Mouse (Mus musculus): ENCODE data around the gene Usf2. TPM values are rescaled to one million over a fixed set of nuclear protein-coding genes. Genes with fewer than 3 reads are reported as not detected.
A peak's percentile ranks its signal among the peaks of the same experiment; 100 is the strongest.
"Not testable (repeated sequence)": the region's sequence is repeated elsewhere in the genome, so short reads cannot be mapped to it uniquely, and the experiment has no call there.

The Usf2 gene
- polyA plus RNA-seq, 1 experiment from 2014 or later = 21.9 TPM

- ATAC-seq (replicated peaks; ENCODE audit: low FRiP score, low read depth) = peak; percentile 16; the same call in 1 of the 2 replicates
- Histone ChIP-seq H3K4me3 (replicated peaks; ENCODE audit: low read depth, low read length) (no peak within 1 kb of the TSS), H3K27ac (no peak within 1 kb of the TSS), H3K4me1 (replicated peaks; ENCODE audit: insufficient read depth, low read length) (no peaks in the 10 kb centered on the region), H3K4me2 (ENCODE audit: low read length) (no peak within 1 kb of the TSS), H3K9ac (ENCODE audit: low read depth, low read length) (no peak within 1 kb of the TSS), H3K9me3 (replicated peaks; ENCODE audit: low read length) (no peaks in the 10 kb centered on the region), H3K36me3 (ENCODE audit: insufficient read depth, low read length) (0 out of 2 replicates have a peak, but pooled peaks cover 4% of the 10 kb centered on the region), H3K27me3 (ENCODE audit: insufficient read depth, low read length) (no peaks in the 10 kb centered on the region)
- no peak for DNase-seq (ENCODE audit: low spot score)
- 64% methylated on average over 9 of the region's 9 CpGs for WGBS
- TF ChIP-seq CTCF (IDR thresholded peaks at IDR 0.05; ENCODE audit: low read depth) = no peak
Measured at GRCm38 (mm10) chr7:30943909-30944635, 12.5 kb downstream of the Usf2 start, which contains the start of gene Hamp. TSS of gene Hamp (minus strand) at chr7:30944032.

GRCm38 (mm10) chr7:30942365-30942764 lies 14.2 kb downstream of the Usf2 start:
- not testable (repeated sequence) for H3K27me3 ChIP-seq (ENCODE audit: insufficient read depth, low read length); H3K9me3 ChIP-seq (replicated peaks; ENCODE audit: low read length); ATAC-seq (replicated peaks; ENCODE audit: low FRiP score, low read depth); H3K4me2 ChIP-seq (ENCODE audit: low read length); H3K27ac ChIP-seq; H3K4me1 ChIP-seq (replicated peaks; ENCODE audit: insufficient read depth, low read length); H3K4me3 ChIP-seq (replicated peaks; ENCODE audit: low read depth, low read length); H3K36me3 ChIP-seq (ENCODE audit: insufficient read depth, low read length); DNase-seq (ENCODE audit: low spot score); H3K9ac ChIP-seq (ENCODE audit: low read depth, low read length)
- WGBS = 56% methylated on average over 1 of the region's 3 CpGs

GRCm38 (mm10) chr7:30940070-30940469 lies 16.5 kb downstream of the Usf2 start:
- not testable (repeated sequence) for ATAC-seq (replicated peaks; ENCODE audit: low FRiP score, low read depth); DNase-seq (ENCODE audit: low spot score); H3K27ac ChIP-seq; H3K27me3 ChIP-seq (ENCODE audit: insufficient read depth, low read length); H3K9ac ChIP-seq (ENCODE audit: low read depth, low read length); H3K4me2 ChIP-seq (ENCODE audit: low read length); H3K4me1 ChIP-seq (replicated peaks; ENCODE audit: insufficient read depth, low read length); H3K4me3 ChIP-seq (replicated peaks; ENCODE audit: low read depth, low read length); H3K9me3 ChIP-seq (replicated peaks; ENCODE audit: low read length); H3K36me3 ChIP-seq (ENCODE audit: insufficient read depth, low read length)
- 78% methylated on average over 1 of the region's 1 CpGs for WGBS

GRCm38 (mm10) chr7:30935422-30936099 lies 21.0 kb downstream of the Usf2 start:
- not testable (repeated sequence) for H3K27me3 ChIP-seq (ENCODE audit: insufficient read depth, low read length); H3K4me3 ChIP-seq (replicated peaks; ENCODE audit: low read depth, low read length); H3K4me2 ChIP-seq (ENCODE audit: low read length); H3K27ac ChIP-seq; H3K9me3 ChIP-seq (replicated peaks; ENCODE audit: low read length); H3K36me3 ChIP-seq (ENCODE audit: insufficient read depth, low read length); ATAC-seq (replicated peaks; ENCODE audit: low FRiP score, low read depth); H3K9ac ChIP-seq (ENCODE audit: low read depth, low read length); DNase-seq (ENCODE audit: low spot score); H3K4me1 ChIP-seq (replicated peaks; ENCODE audit: insufficient read depth, low read length)
- WGBS = 64% methylated on average over 6 of the region's 6 CpGs

- H3K4me1 ChIP-seq (replicated peaks; ENCODE audit: insufficient read depth, low read length); H3K9me3 ChIP-seq (replicated peaks; ENCODE audit: low read length); H3K27me3 ChIP-seq (ENCODE audit: insufficient read depth, low read length); H3K36me3 ChIP-seq (ENCODE audit: insufficient read depth, low read length); H3K27ac ChIP-seq; DNase-seq (ENCODE audit: low spot score); H3K9ac ChIP-seq (ENCODE audit: low read depth, low read length); ATAC-seq (replicated peaks; ENCODE audit: low FRiP score, low read depth); H3K4me3 ChIP-seq (replicated peaks; ENCODE audit: low read depth, low read length); H3K4me2 ChIP-seq (ENCODE audit: low read length): not testable (repeated sequence)
- 71% methylated on average over 2 of the region's 2 CpGs for WGBS
Measured at GRCm38 (mm10) chr7:30924581-30924980, 32.0 kb downstream of the Usf2 start, which contains the start of gene Hamp2. TSS of gene Hamp2 (minus strand) at chr7:30924681.

GRCm38 (mm10) chr7:30924071-30924470 lies 32.5 kb downstream of the Usf2 start:
- no peak for TF ChIP-seq CTCF (IDR thresholded peaks at IDR 0.05; ENCODE audit: low read depth)
- Histone ChIP-seq H3K4me2 (ENCODE audit: low read length) (no peak overlapping the region), H3K4me1 (replicated peaks; ENCODE audit: insufficient read depth, low read length) (no peaks in the 10 kb centered on the region), H3K4me3 (replicated peaks; ENCODE audit: low read depth, low read length) (no peak overlapping the region), H3K27ac (no peak overlapping the region), H3K36me3 (ENCODE audit: insufficient read depth, low read length) (no peaks in the 10 kb centered on the region), H3K27me3 (ENCODE audit: insufficient read depth, low read length) (no peaks in the 10 kb centered on the region), H3K9me3 (replicated peaks; ENCODE audit: low read length) (no peaks in the 10 kb centered on the region), H3K9ac (ENCODE audit: low read depth, low read length) (no peak overlapping the region)
- ATAC-seq (replicated peaks; ENCODE audit: low FRiP score, low read depth) = no peak
- 60% methylated on average over 3 of the region's 3 CpGs for WGBS
- no peak for DNase-seq (ENCODE audit: low spot score)

- H3K9me3 ChIP-seq (replicated peaks; ENCODE audit: low read length); H3K27me3 ChIP-seq (ENCODE audit: insufficient read depth, low read length); H3K4me1 ChIP-seq (replicated peaks; ENCODE audit: insufficient read depth, low read length); H3K36me3 ChIP-seq (ENCODE audit: insufficient read depth, low read length); H3K4me2 ChIP-seq (ENCODE audit: low read length); H3K4me3 ChIP-seq (replicated peaks; ENCODE audit: low read depth, low read length); H3K27ac ChIP-seq; ATAC-seq (replicated peaks; ENCODE audit: low FRiP score, low read depth); H3K9ac ChIP-seq (ENCODE audit: low read depth, low read length); DNase-seq (ENCODE audit: low spot score): not testable (repeated sequence)
- 37% methylated on average over 3 of the region's 3 CpGs for WGBS
Measured at GRCm38 (mm10) chr7:30922490-30922889, 34.1 kb downstream of the Usf2 start.
